Mouse (Mus musculus) heart, embryonic 15.5 days (tissue): ENCODE measurements around the gene Mug1. TPM values are rescaled to one million over a fixed set of nuclear protein-coding genes. Genes with fewer than 3 reads are reported as not detected.
"Not testable (repeated sequence)": the region's sequence is repeated elsewhere in the genome, so short reads cannot be mapped to it uniquely, and the experiment has no call there.

ENCODE experiments used
- ATAC-seq: fragments of 200-750 bp; cut with Nextera tagmentation; replicated peaks from 2 replicates; pipeline ENCODE4 v1.8.0; 2017; ENCODE audit warnings: low read depth, moderate TSS enrichment; ENCODE audit not compliant: insufficient number of reproducible peaks, insufficient read depth, low FRiP score
- H3K27ac ChIP-seq: fragments of 300-500 bp; sonication (generic); 2 replicates; pipeline ENCODE4 v1.5.1; 2015; ENCODE audit warnings: mild to moderate bottlenecking, inconsistent platforms
- H3K27me3 ChIP-seq: fragments of 300-500 bp; sonication (generic); 2 replicates; pipeline ENCODE4 v1.6.1; 2015; ENCODE audit warnings: inconsistent platforms
- H3K36me3 ChIP-seq: fragments of 300-500 bp; sonication (generic); 2 replicates; pipeline ENCODE4 v1.6.1; 2015; ENCODE audit warnings: mild to moderate bottlenecking, inconsistent platforms
- H3K4me1 ChIP-seq: fragments of 300-500 bp; sonication (generic); replicated peaks from 2 replicates; pipeline ENCODE4 v1.6.1; 2015; ENCODE audit warnings: inconsistent platforms
- H3K4me2 ChIP-seq: fragments of 300-500 bp; sonication (generic); 2 replicates; pipeline ENCODE4 v1.6.1; 2015; ENCODE audit warnings: inconsistent platforms, mild to moderate bottlenecking, moderate library complexity
- H3K4me3 ChIP-seq: fragments of 300-500 bp; sonication (generic); 2 replicates; pipeline ENCODE4 v1.5.1; 2015; ENCODE audit warnings: mild to moderate bottlenecking, inconsistent platforms
- H3K9ac ChIP-seq: fragments of 300-500 bp; sonication (generic); 2 replicates; pipeline ENCODE4 v1.6.1; 2015; ENCODE audit warnings: mild to moderate bottlenecking, inconsistent platforms
- H3K9me3 ChIP-seq: fragments of 300-500 bp; sonication (generic); replicated peaks from 2 replicates; pipeline ENCODE4 v1.6.1; 2016; ENCODE audit warnings: inconsistent platforms
- WGBS: fragments of 180-500 bp; shearing (Covaris S2); methylation state at CpG from one replicate; pipeline ENCODE4 v1.1.7; 2015; ENCODE audit warnings: mixed read lengths; 5-methylcytosine and 5-hydroxymethylcytosine counted together
- polyA plus RNA-seq: library from polyadenylated mRNA; unstranded; fragments of >200 nt; fragmentation: Nextera tagmentation; extraction: Ambion mirVana; gene quantifications from 2 replicates; pipeline ENCODE4 v1.2.1, GENCODE M21; 2015

Gene Mug1
- polyA plus RNA-seq = 0.05 and 0.11 TPM in 2 replicates

GRCm38 (mm10) chr6:121838271-121838670 lies at the start of gene Mug1:
Gene Mug1, plus strand, starts transcription at chr6:121838541.
- H3K4me1 ChIP-seq, H3K9ac ChIP-seq, ATAC-seq, H3K4me2 ChIP-seq, H3K36me3 ChIP-seq, H3K27me3 ChIP-seq, H3K27ac ChIP-seq, H3K9me3 ChIP-seq, H3K4me3 ChIP-seq: not testable (repeated sequence)
- WGBS = 79% methylated on average over 4 of the region's 4 CpGs

GRCm38 (mm10) chr6:121828034-121828433 lies 10.3 kb upstream of the Mug1 start:
- H3K9me3 ChIP-seq = no peaks in the 10 kb centered on the region
- H3K9ac ChIP-seq = no peak overlapping the region
- WGBS = 66% methylated on average over 4 of the region's 4 CpGs
- H3K27me3 ChIP-seq = no peaks in the 10 kb centered on the region
- no peak for ATAC-seq
- H3K27ac ChIP-seq = no peak overlapping the region
- no peak overlapping the region for H3K4me3 ChIP-seq
- H3K36me3 ChIP-seq = no peaks in the 10 kb centered on the region
- H3K4me1 ChIP-seq = no peaks in the 10 kb centered on the region
- no peak overlapping the region for H3K4me2 ChIP-seq

- no peak overlapping the region for H3K9ac ChIP-seq
- no peak overlapping the region for H3K4me2 ChIP-seq
- no peaks in the 10 kb centered on the region for H3K27me3 ChIP-seq
- no peaks in the 10 kb centered on the region for H3K4me1 ChIP-seq
- H3K36me3 ChIP-seq = no peaks in the 10 kb centered on the region
- ATAC-seq = no peak
- no peak overlapping the region for H3K4me3 ChIP-seq
- H3K27ac ChIP-seq = no peak overlapping the region
- 84% methylated on average over 1 of the region's 1 CpGs for WGBS
- no peaks in the 10 kb centered on the region for H3K9me3 ChIP-seq
Observed at GRCm38 (mm10) chr6:121836361-121836760, 2.0 kb upstream of the Mug1 start.

- Histone ChIP-seq H3K36me3 (no peaks in the 10 kb centered on the region), H3K4me1 (no peaks in the 10 kb centered on the region), H3K27ac (peak overlapping the region; percentile 65), H3K4me3 (no peak overlapping the region), H3K4me2 (no peak overlapping the region), H3K9ac (no peak overlapping the region), H3K9me3 (no peaks in the 10 kb centered on the region), H3K27me3 (no peaks in the 10 kb centered on the region)
- 14% methylated on average over 1 of the region's 1 CpGs for WGBS
- ATAC-seq = peak; percentile 74
Observed at GRCm38 (mm10) chr6:121848378-121848777, 10.0 kb downstream of the Mug1 start.

Other genes with a start within 250 kb of the Mug1 start
- 2.0 and 2.4 TPM in 2 replicates for gene A2m, start 203.2 kb upstream of the Mug1 start, polyA plus RNA-seq
- not detected in 2 replicates for gene Gm7298, start 105.6 kb upstream of the Mug1 start, polyA plus RNA-seq
- not detected in 2 replicates for gene Mug2, start 168.2 kb downstream of the Mug1 start, polyA plus RNA-seq